Mouse (Mus musculus) lung, postnatal 4 days (tissue): ENCODE results near the gene Wipf2.

Source experiments
- DNase-seq, 2 experiments: peaks; one replicate each; pipeline ENCODE4 v3.0.0; 2021

Wipf2 gene

DNA sequence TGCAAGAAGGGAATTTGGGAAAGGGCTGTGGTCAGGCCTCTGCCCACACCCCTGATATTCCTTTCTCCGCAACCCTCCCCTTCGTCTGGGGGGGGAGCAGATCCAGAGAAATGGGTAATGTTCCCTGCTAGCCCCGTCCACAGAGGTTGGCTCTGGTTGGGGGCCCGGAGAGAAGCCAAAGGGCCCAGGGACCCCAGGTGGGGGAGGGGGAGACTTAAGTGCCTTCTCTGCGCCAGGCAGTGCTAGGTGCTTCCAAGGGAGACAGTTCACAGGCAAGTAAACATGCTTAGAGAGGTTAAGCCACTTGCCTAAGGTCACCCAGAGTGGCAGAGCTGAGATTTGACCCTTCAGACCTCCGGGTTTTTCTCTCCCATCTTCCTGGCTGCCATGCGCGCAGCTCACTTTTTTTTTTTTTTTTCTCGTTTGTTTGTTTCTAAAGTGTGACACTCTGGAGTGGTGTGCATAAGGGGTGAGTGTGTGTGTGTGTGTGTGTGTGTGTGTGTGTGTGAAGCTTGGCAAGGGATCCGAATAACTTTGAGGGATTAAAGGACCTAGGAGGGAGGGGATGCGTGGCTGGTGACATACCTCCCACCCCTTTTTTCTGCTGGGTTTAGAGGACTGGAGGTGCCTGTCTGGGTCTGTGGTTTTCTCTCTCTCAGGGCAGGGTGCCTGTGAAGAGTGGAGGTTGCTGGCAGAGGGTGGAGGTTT lies 81.6 kb downstream of the Wipf2 start:
- peak in 1 of 2 experiments; percentile 44 for DNase-seq

DNA sequence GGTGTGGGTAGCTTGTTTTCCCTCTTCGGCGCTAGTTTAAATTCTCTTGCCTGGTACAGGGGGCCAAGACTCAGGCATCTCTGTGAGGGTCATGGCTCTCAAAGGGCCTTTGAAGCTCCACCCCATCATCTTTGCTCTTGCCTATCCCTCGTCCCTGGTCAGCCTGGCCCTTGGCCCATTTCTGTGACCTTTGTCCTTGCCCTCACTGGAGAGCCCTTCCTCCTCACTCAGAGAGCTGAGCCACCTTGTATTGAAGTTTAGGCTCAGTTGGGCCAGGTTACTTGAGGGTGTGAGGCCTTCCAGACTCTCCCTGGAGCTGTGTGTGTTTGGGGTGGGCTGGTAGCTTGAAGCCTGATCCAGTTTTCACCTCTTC lies 82.2 kb downstream of the Wipf2 start:
- no peak for DNase-seq

DNA sequence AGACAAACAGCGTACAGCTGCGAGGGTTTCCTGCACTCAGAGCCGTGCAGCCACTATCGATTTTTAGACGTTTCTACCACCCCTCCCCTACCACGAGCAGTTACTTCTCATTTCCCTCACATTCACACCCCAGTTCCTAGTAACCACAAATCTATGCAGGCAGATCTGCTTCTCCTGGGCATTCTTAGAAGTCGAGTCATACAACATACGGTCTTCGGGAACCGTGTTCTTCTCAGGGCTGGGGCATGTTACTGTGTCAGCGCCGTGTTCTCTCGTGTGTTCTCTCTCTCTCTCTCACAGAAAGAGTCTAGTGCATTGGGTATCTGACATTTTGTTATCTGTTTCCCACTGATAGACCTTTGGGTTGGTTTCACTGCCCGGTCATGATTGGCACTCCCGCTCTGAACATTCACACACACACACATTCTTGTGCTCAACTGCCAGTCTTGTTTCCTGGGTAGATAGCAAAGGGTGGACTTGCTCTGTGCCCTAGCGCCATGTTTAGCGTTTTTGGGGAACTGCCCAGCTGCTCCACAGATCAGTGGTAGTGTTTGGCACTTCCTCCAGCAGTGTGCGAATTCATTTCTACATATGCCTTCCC lies 84.6 kb downstream of the Wipf2 start:
- DNase-seq: peak in 1 of 2 experiments; percentile 32

DNA sequence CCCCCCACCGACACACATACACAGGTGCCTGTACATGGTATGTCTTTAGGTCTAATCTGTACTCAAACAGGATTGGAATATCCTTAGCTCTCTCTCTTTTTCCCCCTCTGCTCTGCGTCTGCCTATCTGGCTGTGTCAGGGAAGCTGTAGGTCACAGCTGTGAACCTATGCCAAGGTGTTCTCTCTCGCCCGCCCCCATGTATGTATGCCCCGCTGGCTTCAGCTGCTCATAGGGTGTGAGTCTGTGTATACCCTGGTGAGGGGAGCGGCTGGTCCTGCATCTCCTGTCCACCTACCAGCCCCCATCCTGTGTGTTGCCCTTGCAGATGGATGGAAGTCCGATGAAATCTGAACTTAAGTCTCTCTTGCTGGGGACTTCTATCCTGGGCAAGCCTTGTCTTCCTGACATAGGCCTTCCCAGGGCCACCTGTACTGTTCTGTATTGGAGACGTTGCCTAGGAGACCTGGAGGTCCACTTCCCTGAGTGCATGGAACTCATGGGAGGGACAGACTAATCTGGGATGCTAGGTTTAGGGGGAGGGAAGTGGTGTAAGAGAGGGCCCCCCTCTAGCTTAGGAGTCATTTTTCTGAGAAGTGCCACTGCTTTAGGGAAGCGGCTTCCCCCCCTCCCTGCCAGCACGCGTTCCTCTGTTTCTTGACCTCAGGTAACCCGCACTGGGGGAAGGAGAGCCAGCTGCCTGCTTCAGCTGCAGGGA lies 86.0 kb downstream of the Wipf2 start:
- peak in 1 of 2 experiments; percentile 21 for DNase-seq

DNA sequence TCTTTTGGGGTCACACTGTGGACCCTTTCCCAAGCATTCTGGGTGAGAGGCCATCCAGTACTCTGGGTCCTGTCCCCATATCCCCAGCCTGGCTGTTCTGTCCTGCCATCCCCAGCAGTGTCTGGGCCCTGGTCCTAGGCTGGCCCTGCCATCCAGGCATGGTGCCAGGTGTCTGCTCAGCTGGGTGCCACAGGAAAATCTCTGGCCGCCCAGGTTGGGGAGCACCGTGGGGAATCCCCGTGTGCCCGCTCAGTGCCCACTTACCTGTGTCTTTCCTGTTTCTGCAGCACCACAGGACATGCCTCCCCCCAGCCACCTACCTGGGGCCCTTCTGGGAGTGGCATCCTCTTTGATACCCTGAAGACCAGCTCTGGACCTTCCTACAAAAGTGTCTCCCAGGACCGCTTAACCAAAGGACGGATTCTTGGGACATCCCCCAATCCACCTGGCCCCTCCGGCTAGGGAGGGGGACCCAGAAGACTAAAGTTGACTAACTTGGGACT lies 86.6 kb downstream of the Wipf2 start:
- peak in 1 of 2 experiments; percentile 55 for DNase-seq

DNA sequence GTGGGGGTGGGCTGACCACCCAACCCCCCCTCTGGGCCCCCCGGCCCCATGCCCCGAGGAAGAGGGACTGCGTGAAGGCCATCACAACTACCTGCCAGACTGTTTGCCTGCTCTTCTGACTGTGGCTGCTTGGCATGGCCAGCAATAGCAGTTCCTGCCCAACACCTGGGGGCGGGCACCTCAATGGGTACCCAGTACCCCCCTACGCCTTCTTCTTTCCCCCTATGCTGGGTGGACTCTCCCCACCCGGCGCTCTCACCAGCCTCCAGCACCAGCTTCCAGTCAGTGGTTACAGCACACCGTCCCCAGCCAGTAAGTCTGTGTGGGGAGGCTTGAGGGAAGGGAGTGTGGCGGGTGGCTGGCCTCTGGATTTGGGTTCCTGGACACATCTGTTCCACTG lies 87.0 kb downstream of the Wipf2 start:
- peak in 1 of 2 experiments; percentile 24 for DNase-seq

DNA sequence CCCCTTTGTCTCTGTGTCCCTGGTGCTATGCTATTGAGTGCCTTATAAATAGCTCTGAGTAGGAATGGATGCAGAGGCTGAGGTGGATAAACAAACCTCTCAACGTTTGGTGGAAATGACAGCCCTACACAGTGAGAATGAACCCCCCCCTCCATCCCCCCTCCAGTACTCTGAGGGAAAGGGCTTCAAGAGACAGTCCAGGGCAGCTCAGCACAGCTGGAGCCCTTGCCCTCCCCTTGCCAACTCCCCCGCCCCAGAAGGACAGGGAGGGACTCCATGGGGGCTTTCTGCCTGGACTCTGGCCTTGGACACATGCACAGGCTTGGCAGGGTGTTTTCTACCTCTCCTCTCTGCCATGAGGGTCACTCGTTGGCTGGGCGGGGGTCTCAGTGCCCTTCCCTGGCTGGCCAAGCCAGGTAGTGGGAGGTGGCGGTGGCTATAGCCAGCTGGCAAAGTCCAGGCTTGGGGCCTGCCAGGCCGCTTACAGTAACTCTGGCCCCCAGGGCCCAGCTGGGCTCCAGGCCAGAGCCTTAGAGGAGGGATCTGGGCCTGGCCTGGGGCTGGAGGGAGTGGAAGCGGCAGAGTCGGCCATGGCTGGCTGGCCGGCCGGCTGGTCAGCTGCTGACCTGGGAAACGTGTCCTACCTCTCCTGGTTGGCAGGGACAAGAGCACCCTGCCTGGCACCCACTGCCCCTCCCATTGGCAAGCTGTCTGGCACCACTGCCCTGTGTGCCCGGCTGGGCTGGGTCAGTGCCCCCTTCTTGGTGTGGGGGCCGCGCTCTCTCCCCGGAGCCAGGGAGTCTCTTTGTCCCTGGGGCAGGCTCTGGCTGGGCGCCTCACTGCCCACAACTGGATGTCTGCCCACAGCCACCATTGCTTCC lies 87.8 kb downstream of the Wipf2 start:
- peak; percentile 80 to 92 for DNase-seq

DNA sequence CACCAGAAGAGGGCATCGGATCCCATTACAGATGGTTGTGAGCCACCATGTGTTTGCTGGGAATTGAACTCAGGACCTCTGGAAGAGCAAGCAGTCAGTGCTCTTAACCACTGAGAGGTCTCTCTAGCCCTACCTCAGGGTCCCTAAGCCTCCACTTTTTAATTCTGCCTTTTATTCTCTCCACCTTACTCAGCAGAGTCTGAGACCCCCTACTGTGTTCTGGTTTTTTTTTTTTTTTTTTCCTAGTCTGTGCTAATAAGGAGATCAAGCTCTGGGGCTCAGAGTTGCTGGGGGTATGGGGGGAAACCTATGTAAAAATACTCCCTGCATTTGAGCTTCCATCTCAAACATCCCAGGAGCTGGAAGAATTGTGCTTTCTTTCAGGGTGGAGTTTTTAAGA lies 88.7 kb downstream of the Wipf2 start:
- DNase-seq: no peak

DNA sequence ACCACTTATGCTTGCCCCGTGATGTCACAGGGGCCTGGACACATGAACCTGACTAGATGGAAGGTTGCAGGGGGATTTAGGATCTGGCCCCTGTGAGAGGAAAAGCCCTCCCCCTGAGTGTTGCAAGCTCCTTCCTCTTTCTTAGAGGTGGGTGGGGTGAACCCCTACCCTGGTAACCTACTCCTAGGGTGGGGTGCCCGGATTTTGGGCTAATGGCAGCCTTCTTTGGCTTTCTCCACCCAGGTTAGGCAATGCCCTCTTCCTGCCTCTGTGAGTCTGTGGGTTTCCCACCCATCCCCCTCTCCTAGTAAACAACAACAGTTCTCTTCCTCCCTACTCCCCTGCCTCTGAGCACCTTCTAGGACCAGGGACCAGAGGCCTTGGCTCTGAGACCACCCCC lies 89.3 kb downstream of the Wipf2 start:
- DNase-seq: peak; percentile 69

DNA sequence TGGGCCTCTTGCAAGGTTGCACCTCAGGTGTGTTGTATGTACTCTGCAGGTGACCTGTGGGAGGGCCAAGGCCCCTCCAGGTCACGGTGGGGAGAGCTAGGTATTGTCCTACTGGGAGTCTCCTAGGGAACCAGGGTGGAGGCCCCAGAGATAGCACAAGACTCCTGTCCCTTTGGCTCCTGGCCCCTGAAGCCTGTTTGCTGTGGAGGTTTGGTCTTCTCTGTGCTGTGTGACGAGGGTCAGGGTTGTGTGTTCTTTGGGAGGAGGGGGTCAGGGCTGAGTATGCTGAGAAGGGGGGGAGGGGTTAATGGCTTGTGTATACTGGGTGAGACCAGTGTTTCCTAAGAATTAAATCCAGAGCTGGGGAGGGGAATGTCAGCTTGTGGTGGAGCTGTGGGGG lies 89.9 kb downstream of the Wipf2 start:
- DNase-seq: peak in 1 of 2 experiments; percentile 37

DNA sequence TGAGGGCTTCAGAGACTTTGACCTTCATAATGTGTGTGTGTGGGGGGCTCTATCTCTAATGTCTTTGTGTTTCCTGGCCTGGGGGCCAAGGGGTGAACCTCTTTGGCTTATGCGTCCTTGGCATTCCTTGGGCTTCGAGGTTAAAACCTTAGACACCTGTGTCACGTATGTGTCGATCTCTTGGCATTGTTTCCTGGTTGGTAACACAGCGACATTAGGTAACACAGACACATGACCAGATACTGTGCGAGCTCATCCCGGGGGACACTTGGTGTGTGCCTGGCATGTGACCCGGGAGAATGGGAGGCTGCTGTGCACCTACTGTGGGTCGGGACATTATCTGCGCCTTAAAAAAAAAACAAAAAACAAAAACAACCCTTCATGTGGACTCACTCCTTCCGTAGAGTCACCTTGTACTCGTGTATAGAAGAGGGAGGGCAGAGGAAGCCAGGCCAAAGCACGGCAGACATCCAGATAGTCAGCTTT lies 90.4 kb downstream of the Wipf2 start:
- no peak for DNase-seq

DNA sequence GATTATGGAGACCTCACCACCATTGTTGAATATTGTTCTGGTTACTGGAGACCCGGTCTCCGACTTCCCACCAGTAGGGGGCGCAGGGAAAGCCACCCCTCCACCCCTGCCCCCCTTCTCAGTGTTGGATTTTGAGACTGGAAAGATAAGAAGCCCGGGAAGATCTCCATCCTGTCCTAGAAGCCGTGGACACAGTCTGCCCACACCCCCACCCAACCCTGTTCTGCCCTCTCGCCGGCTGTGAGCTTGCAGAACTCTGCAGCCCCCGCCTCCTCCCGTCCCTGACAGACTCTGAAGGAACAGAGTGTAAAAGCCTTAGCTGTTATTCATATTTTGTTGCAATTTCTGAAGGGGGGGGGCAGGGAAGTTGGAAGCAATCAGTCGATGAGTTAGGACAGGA lies 90.9 kb downstream of the Wipf2 start:
- peak; percentile 88 to 91 for DNase-seq
